Mouse (Mus musculus) layer of hippocampus, adult 11-12 months (tissue): ENCODE results near the gene Vmn1r104.
"Not testable (repeated sequence)": the region's sequence is repeated elsewhere in the genome, so short reads cannot be mapped to it uniquely, and the experiment has no call there.

Source experiments
- DNase-seq: peaks from one replicate; pipeline ENCODE4 v3.0.0; 2022; ENCODE audit warnings: low spot score

The Vmn1r104 gene

DNA sequence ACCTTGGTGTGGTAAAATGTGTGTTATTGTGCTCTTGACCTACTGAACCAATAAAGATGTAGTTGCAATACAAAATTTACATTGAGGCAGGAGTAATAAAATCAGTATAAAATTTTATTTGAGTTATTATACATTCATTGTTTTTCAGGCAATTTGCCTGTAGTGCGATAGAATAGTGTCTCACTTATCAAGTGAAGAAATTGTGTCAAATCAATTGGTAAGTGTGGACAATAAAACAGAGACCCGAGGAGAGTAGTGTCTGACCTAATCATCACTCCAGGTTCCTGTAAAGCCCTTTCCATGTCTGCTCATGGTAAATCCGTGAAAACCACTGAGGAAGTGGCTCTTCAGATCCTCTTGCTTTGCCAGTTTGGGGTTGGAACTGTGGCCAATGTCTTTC, at the start of gene Vmn1r104:
Vmn1r104 (plus strand) TSS at position 301 of the 400 bp plus-strand sequence.
- DNase-seq: not testable (repeated sequence)

- DNase-seq: not testable (repeated sequence)
Observed at GRCm38 (mm10) chr7:20510434-20510833, 23.2 kb upstream of the Vmn1r104 start, which contains the start of gene Vmn1r103. Gene Vmn1r103, minus strand, starts transcription at chr7:20510534.

- DNase-seq: not testable (repeated sequence)
Observed at GRCm38 (mm10) chr7:20545657-20546056, 12.0 kb downstream of the Vmn1r104 start, which contains the start of gene Gm5726. Gene Gm5726, minus strand, starts transcription at chr7:20545757.

DNA sequence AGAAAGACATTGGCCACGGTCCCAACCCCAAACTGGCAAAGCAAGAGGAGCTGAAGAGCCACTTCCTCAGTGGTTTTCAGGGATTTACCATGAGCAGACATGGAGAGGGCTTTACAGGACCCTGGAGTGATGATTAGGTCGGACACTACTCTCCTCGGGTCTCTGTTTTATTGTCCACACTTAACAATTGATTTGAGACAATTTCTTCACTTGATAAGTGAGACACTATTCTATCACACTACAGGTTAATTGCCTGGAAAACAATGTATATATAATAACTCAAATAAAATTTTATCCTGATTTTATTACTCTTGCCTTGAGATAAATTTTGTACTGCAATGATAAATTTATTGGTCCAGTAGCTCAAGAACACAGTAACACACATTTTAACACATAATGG, 42.5 kb downstream of the Vmn1r104 start, which contains the start of gene Gm4141:
Gm4141 (minus strand) TSS at position 101 of the 400 bp plus-strand sequence.
- DNase-seq: not testable (repeated sequence)
